Mouse (Mus musculus): ENCODE measurements around the gene C130026I21Rik. TPM values are rescaled to one million over a fixed set of nuclear protein-coding genes. Genes with fewer than 3 reads are reported as not detected.
"Not testable (repeated sequence)": the region's sequence is repeated elsewhere in the genome, so short reads cannot be mapped to it uniquely, and the experiment has no call there.

The C130026I21Rik gene
- 0.35 TPM in 1 of 2 replicates, not detected in the other for polyA plus RNA-seq (2014; fragmentation: Nextera tagmentation; extraction: Ambion mirVana)

DNA sequence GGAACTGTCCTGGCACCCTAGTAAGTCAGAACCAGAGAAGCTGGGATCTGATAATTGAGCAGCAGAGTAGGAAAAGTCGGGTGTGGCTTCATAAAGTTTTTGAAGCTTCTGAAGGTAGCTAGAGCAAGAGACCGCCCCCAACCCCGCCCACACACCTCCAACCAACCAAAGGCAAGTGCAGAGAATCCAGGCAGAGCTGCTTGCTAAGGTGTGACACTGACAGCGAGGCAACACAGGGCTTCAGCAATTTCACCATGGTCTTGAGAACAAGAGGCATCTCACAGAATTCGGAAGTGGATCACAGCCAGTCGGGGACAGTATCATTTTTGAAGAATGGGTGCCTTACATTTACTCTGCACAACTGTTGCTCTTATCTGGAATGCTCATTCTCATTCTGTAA lies at the start of gene C130026I21Rik:
Gene C130026I21Rik (minus strand): TSS at position 101 of the 400 bp plus-strand sequence.
- not testable (repeated sequence) for H3K9ac ChIP-seq (ENCODE audit: low read depth, low read length); H3K4me2 ChIP-seq (ENCODE audit: low read depth, low read length); H3K9me3 ChIP-seq (ENCODE audit: control insufficient read depth, low read length); ATAC-seq (ENCODE audit: low read depth); H3K27me3 ChIP-seq (replicated peaks; ENCODE audit: control insufficient read depth, insufficient read depth, low read length); H3K4me1 ChIP-seq (ENCODE audit: control insufficient read depth, insufficient read depth, low read length); H3K36me3 ChIP-seq (ENCODE audit: control insufficient read depth, insufficient read depth, low read length); DNase-seq (ENCODE audit: low spot score); H3K4me3 ChIP-seq (ENCODE audit: low read depth, low read length); H3K27ac ChIP-seq (replicated peaks; ENCODE audit: low read depth, low read length)
- WGBS: no CpG with 5 or more reads among the region's 6 CpGs

DNA sequence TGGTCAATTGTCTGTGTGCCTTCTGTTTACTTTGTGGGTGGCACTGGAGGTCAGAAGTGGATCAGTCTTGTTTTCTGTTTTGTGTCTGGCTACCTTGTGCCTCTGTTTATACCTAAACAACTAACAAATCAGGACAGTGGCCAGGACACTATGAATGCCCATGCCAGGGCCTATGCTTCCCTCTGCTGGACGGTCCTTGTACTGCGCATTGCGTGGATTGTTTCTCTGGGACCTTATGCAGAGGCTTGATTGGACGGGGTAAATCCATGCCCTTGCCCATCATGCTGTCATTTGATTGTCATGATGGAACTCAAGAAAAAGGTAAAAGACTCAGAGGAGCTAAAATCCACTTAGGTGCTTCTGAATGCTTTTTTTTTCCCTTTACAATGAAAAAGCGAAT lies 16.7 kb upstream of the C130026I21Rik start:
- not testable (repeated sequence) for H3K27ac ChIP-seq (replicated peaks; ENCODE audit: low read depth, low read length); H3K36me3 ChIP-seq (ENCODE audit: control insufficient read depth, insufficient read depth, low read length); H3K9me3 ChIP-seq (ENCODE audit: control insufficient read depth, low read length); H3K4me3 ChIP-seq (ENCODE audit: low read depth, low read length); ATAC-seq (ENCODE audit: low read depth); H3K9ac ChIP-seq (ENCODE audit: low read depth, low read length); H3K4me1 ChIP-seq (ENCODE audit: control insufficient read depth, insufficient read depth, low read length); DNase-seq (ENCODE audit: low spot score); H3K4me2 ChIP-seq (ENCODE audit: low read depth, low read length); H3K27me3 ChIP-seq (replicated peaks; ENCODE audit: control insufficient read depth, insufficient read depth, low read length)
- WGBS: 42% methylated on average over 4 of the region's 5 CpGs

DNA sequence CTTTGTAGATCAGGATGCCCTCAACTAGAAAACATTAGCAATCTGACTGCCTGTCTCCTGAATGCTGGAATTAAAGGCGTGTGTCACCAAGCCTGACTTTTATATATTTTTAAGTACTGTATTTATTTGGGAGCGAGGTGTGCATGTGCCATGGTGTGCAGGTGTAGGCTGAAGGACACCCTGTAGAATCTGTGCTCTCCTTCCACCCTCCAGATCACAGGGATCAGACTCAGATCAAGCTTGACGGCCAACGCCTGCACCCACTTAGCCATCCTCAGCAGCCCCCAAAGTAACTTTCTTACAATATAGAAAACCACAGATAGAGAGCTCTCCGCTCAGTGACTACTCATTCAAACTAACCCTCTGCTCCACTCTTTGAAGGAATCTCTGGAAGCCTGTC lies 6.1 kb upstream of the C130026I21Rik start:
- WGBS: 60% methylated on average over 4 of the region's 5 CpGs

DNA sequence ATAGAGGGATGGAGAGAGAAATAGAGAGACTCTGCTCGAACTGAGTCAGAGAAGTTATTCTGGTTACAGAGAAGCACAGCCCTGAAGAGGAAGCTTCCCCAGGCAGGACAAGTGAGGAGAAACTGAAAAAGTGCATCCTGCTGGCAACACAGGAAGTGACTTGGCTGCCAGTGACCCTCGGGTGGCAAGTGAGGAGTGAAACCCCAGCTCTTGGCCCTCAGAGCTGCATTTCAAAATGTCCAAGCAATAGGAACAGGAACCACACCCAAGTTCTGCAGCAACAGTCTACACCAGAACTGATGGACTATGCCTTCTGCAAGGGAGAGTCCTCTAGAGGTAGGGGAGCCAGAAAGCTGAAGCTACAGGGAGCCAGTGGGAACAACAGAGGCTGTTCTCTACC lies 11.7 kb downstream of the C130026I21Rik start:
- not testable (repeated sequence) for H3K27me3 ChIP-seq (replicated peaks; ENCODE audit: control insufficient read depth, insufficient read depth, low read length); H3K9ac ChIP-seq (ENCODE audit: low read depth, low read length); H3K4me3 ChIP-seq (ENCODE audit: low read depth, low read length); H3K36me3 ChIP-seq (ENCODE audit: control insufficient read depth, insufficient read depth, low read length); H3K4me1 ChIP-seq (ENCODE audit: control insufficient read depth, insufficient read depth, low read length); DNase-seq (ENCODE audit: low spot score); H3K4me2 ChIP-seq (ENCODE audit: low read depth, low read length); ATAC-seq (ENCODE audit: low read depth); H3K9me3 ChIP-seq (ENCODE audit: control insufficient read depth, low read length); H3K27ac ChIP-seq (replicated peaks; ENCODE audit: low read depth, low read length)
- WGBS: 47% methylated on average over 1 of the region's 2 CpGs

More for the DNA sequence above, 6.1 kb upstream of the C130026I21Rik start:
- not testable (repeated sequence) for H3K4me3 ChIP-seq (ENCODE audit: low read depth, low read length); H3K36me3 ChIP-seq (ENCODE audit: control insufficient read depth, insufficient read depth, low read length); H3K9ac ChIP-seq (ENCODE audit: low read depth, low read length); H3K27ac ChIP-seq (replicated peaks; ENCODE audit: low read depth, low read length); H3K27me3 ChIP-seq (replicated peaks; ENCODE audit: control insufficient read depth, insufficient read depth, low read length); ATAC-seq (ENCODE audit: low read depth); DNase-seq (ENCODE audit: low spot score); H3K9me3 ChIP-seq (ENCODE audit: control insufficient read depth, low read length); H3K4me1 ChIP-seq (ENCODE audit: control insufficient read depth, insufficient read depth, low read length); H3K4me2 ChIP-seq (ENCODE audit: low read depth, low read length)

DNA sequence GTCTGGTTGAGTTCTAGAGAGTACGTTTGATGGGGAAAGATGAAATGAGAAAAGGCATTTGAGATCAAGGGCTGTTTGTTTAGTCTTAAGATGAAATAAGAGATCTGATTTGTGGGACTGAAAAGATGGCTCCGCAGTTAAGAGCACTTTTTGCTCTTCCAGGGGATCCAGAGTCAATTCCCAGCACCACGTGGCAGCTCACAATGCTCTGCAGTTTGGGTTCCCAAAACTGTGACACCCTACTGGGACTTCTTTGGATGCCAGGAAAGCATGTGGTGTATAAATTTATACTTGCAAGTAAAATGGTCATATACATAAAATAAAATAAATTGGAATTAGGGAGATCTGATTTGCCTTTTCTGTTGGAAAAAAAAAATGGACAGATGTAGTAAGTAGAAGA lies 15.1 kb downstream of the C130026I21Rik start:
- H3K4me1 ChIP-seq (ENCODE audit: control insufficient read depth, insufficient read depth, low read length); DNase-seq (ENCODE audit: low spot score); H3K27ac ChIP-seq (replicated peaks; ENCODE audit: low read depth, low read length); H3K4me2 ChIP-seq (ENCODE audit: low read depth, low read length); H3K27me3 ChIP-seq (replicated peaks; ENCODE audit: control insufficient read depth, insufficient read depth, low read length); ATAC-seq (ENCODE audit: low read depth); H3K9ac ChIP-seq (ENCODE audit: low read depth, low read length); H3K36me3 ChIP-seq (ENCODE audit: control insufficient read depth, insufficient read depth, low read length); H3K4me3 ChIP-seq (ENCODE audit: low read depth, low read length); H3K9me3 ChIP-seq (ENCODE audit: control insufficient read depth, low read length): not testable (repeated sequence)
- 61% methylated on average over 2 of the region's 3 CpGs for WGBS

DNA sequence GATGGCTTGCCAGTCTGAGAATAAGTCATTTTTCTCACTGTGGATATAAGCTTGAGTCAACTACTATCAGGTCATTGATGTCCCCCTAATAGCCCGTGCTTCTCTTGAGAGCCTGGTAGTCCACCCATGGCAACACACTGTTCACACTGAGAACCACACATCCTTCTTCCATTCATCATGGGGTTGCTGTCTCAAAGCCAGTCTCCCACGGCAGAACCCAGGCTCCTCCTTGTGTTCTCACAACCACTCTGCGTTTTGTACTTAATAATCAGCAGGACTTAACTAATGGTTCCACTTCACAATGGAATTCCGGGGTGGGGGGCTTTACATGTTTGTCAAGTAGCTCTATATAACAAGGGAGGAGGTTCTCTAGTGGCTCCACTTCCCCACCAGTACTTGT lies 19.2 kb downstream of the C130026I21Rik start:
- H3K27ac ChIP-seq (replicated peaks; ENCODE audit: low read depth, low read length); H3K9ac ChIP-seq (ENCODE audit: low read depth, low read length); H3K27me3 ChIP-seq (replicated peaks; ENCODE audit: control insufficient read depth, insufficient read depth, low read length); H3K4me1 ChIP-seq (ENCODE audit: control insufficient read depth, insufficient read depth, low read length); H3K4me3 ChIP-seq (ENCODE audit: low read depth, low read length); H3K36me3 ChIP-seq (ENCODE audit: control insufficient read depth, insufficient read depth, low read length); DNase-seq (ENCODE audit: low spot score); H3K4me2 ChIP-seq (ENCODE audit: low read depth, low read length); ATAC-seq (ENCODE audit: low read depth): not testable (repeated sequence)
- WGBS: 88% methylated on average over 4 of the region's 4 CpGs
- peaks cover 13% of the 10 kb centered on the region for H3K9me3 ChIP-seq (ENCODE audit: control insufficient read depth, low read length)

DNA sequence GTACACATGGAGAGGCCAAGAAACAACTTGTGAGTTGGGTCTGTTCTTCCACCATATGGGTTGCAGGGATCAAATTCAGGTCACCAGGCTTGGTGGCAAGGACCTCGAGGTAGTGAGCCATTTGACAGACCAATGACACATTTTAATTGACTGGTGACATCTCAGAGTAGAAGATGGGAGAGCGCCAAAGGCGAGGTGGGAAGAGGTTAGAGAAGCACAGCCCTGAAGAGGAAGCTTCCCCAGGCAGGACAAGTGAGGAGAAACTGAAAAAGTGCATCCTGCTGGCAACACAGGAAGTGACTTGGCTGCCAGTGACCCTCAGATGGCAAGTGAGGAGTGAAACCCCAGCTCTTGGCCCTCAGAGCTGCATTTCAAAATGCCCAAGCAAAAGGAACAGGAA lies 21.4 kb downstream of the C130026I21Rik start:
- not testable (repeated sequence) for H3K27ac ChIP-seq (replicated peaks; ENCODE audit: low read depth, low read length); DNase-seq (ENCODE audit: low spot score); ATAC-seq (ENCODE audit: low read depth); H3K4me1 ChIP-seq (ENCODE audit: control insufficient read depth, insufficient read depth, low read length); H3K27me3 ChIP-seq (replicated peaks; ENCODE audit: control insufficient read depth, insufficient read depth, low read length); H3K36me3 ChIP-seq (ENCODE audit: control insufficient read depth, insufficient read depth, low read length); H3K4me2 ChIP-seq (ENCODE audit: low read depth, low read length); H3K4me3 ChIP-seq (ENCODE audit: low read depth, low read length); H3K9ac ChIP-seq (ENCODE audit: low read depth, low read length)
- H3K9me3 ChIP-seq (ENCODE audit: control insufficient read depth, low read length): peaks cover 13% of the 10 kb centered on the region
- 63% methylated on average over 3 of the region's 3 CpGs for WGBS

DNA sequence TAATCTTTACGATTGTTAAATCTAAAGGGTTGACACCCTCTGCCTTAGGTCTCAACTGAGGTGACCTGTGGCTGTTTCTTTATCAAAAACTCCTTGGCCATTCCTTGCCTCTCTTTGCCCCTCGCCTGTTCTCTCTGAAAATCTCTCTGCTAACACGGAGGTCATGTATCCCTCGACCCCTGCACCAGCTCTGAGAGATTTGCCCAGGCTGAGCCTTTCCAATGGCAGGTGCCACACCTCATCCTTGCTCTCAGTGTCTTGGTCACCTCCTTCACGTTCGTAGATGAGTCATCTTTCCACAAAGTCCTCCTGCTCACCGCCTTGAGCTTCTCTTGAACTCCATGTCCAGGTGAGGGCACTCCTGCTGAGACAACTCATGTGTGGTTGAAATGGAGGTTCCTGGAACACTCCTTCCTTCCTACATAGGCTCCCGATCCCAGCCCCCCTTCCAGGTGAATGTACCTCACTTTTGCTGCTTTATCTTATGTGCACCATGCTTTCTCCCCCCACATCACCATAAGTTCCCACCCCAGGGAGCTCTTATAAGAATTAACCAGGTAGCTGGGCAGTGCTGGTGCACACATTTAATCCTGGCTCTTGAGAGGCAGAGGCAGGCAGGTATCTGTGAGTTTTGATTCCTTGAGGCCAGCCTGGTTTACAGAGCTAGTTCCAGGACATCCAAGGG lies 23.4 kb downstream of the C130026I21Rik start:
- not testable (repeated sequence) for H3K4me3 ChIP-seq (ENCODE audit: low read depth, low read length); H3K27ac ChIP-seq (replicated peaks; ENCODE audit: low read depth, low read length); H3K4me2 ChIP-seq (ENCODE audit: low read depth, low read length); DNase-seq (ENCODE audit: low spot score); H3K9ac ChIP-seq (ENCODE audit: low read depth, low read length); H3K27me3 ChIP-seq (replicated peaks; ENCODE audit: control insufficient read depth, insufficient read depth, low read length); ATAC-seq (ENCODE audit: low read depth); H3K36me3 ChIP-seq (ENCODE audit: control insufficient read depth, insufficient read depth, low read length); H3K4me1 ChIP-seq (ENCODE audit: control insufficient read depth, insufficient read depth, low read length)
- H3K9me3 ChIP-seq (ENCODE audit: control insufficient read depth, low read length): peaks cover 20% of the 10 kb centered on the region
- 78% methylated on average over 8 of the region's 8 CpGs for WGBS

DNA sequence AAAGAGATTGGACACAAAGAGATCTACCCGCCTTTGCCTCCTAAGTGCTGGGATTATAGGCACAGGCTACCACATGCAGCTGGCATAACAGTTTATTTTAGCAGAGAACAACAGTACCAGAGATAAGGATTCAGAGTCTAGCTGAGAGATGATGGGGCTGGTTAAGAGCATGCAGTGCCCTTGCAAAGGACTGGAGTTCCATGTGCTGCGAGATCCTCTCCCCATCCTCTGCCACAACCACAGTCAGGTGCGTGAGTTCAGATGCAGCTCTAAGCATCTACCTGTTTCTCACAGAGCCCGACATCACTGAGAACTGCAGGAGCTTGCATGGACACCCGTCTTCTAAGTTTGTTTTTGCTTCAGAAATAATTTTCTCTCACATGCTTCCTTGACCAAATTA lies 24.1 kb downstream of the C130026I21Rik start:
- not testable (repeated sequence) for H3K4me3 ChIP-seq (ENCODE audit: low read depth, low read length); H3K27ac ChIP-seq (replicated peaks; ENCODE audit: low read depth, low read length); H3K9ac ChIP-seq (ENCODE audit: low read depth, low read length); H3K36me3 ChIP-seq (ENCODE audit: control insufficient read depth, insufficient read depth, low read length); DNase-seq (ENCODE audit: low spot score); H3K27me3 ChIP-seq (replicated peaks; ENCODE audit: control insufficient read depth, insufficient read depth, low read length); H3K4me2 ChIP-seq (ENCODE audit: low read depth, low read length); ATAC-seq (ENCODE audit: low read depth); H3K4me1 ChIP-seq (ENCODE audit: control insufficient read depth, insufficient read depth, low read length)
- 84% methylated on average over 4 of the region's 5 CpGs for WGBS
- H3K9me3 ChIP-seq (ENCODE audit: control insufficient read depth, low read length): peaks cover 20% of the 10 kb centered on the region
